Mouse (Mus musculus): ENCODE data around the gene Hdac7. TPM values are rescaled to one million over a fixed set of nuclear protein-coding genes. Genes with fewer than 3 reads are reported as not detected.
A peak's percentile ranks its signal among the peaks of the same experiment; 100 is the strongest.
"Not testable (repeated sequence)": the region's sequence is repeated elsewhere in the genome, so short reads cannot be mapped to it uniquely, and the experiment has no call there.

Gene Hdac7
- 10 to 100 TPM; 23.7 to 25.9 TPM for total RNA-seq (2021)
- long read RNA-seq, experiment 1, partial matches to known transcripts = 2 of 17 reads
- long read RNA-seq, experiment 1, other reads (novel, unspliced or antisense) = 15 of 17 reads
- long read RNA-seq, experiment 2, full-length matches to known transcripts = 1 of 27 reads
- long read RNA-seq, experiment 2, partial matches to known transcripts = 6 of 27 reads
- long read RNA-seq, experiment 2, other reads (novel, unspliced or antisense) = 20 of 27 reads

DNA sequence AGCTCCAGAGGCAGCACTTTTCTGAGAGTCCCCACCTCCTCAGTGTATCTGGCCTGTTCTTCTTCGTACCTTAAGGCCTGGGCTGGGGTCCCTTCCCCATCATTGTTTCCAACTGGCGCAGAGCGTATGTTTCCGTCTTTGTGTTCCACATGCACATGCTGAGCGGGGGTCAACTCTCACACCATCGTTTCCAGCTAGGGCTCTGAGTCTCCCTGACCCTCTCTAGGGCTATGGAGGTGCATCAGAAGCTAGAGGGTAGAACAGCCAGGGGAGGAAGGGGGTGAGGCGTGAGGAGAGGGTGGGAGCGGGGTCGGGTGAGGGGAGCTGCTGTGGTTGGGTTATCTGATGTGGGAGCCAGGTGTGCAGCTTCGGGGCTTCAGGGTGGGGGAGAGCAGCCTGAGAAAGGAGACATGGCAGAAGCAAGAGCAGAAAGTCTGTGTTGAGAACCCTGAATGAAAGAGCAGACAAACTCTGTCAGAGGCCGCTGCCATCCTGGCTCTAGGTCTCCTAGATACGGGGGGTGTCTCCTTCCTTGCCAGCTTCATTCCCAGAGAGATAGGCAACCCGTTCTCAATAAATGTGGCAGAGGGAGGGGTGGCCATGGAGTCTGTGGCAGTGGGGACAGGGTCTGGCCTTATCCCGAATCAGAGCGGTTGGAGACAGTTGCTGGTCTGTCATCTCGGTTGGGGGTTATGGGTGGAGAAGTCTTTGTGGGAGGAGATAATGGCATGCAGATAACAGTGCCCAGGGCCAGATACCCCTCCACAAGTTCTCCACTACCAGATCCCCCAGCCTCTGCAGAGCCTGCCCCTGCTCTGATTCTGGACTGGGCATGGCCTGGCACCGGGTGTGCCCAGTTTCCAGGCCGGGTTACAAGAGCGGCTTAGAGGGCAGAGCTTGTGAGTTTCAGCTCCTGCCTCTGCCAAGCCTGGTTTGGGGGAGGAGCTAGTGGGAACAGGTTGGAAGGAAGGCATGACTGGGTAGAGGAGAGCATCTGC lies at the start of gene Hdac7:
TSS of gene Hdac7 (minus strand) at position 466 of the 998 bp plus-strand sequence.
- intact Hi-C loops (cut with DNase I) = loop anchor here (5.0 kb wide), 1 partner anchor 127 kb away; no protein-coding TSS in a partner anchor
- no peak for DNase-seq (ENCODE audit: low spot score in 2 of 2)

DNA sequence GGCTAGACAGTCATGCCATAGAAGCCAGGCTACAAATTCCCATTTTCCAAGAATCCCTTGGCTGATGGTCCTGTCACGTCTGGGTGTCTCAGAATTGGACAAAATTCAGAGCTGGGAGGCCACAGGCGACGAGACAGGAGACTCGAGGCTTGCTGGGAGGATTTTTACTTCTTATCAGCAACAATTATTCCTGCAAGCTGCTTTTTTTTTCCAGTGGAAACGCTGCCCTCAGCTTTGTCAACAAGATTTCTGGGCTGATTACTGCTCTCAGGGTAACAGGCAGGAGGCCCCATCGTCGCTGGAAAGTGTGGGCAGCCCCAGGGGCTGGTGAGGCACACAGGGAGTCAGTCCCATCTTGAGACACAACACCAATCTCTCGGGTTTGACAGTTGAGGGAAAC lies 48.2 kb upstream of the Hdac7 start:
- DNase-seq (ENCODE audit: low spot score in 2 of 2) = no peak
- intact Hi-C loops (cut with DNase I) = no loop called here

DNA sequence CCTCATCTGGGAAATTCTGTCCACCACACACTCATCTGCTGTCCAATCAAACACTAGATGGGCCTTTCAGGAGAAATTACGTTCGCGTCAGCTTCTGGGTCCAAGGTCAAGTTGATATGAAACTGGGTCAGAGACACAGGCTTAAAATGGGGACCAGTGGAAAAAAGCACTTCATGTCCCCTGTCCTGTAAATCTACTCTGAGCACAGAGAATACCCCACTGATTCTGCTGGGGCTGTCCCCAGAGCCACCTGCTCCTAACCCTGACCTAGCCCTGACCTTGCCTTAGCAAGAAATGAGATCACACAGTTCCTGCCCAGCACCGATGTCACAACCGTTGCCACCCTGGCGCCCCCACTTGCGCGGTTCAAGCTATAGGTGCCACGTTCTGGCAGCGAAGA lies 46.1 kb upstream of the Hdac7 start:
- intact Hi-C loops (cut with DNase I) = no loop called here
- no peak for DNase-seq (ENCODE audit: low spot score in 2 of 2)

DNA sequence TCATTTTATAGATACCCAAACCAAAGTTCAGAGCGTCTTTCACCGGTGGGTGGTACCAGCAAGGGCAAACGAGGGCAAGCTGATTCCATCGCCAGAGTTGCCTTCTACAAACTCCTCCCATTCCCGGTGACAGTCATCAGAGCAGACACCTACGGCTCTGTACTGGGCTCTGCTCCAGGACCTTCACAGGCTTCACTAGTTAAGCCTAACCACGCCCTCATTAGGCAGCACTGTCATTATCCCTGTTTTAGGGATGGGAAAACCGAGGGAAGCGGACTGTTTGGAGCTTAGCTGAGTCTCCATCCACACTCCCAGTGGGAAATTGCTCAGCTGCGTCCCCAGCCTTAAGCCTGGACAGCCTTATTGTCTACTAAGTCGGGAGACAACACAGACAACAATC lies 45.7 kb upstream of the Hdac7 start:
- intact Hi-C loops (cut with DNase I) = no loop called here

DNA sequence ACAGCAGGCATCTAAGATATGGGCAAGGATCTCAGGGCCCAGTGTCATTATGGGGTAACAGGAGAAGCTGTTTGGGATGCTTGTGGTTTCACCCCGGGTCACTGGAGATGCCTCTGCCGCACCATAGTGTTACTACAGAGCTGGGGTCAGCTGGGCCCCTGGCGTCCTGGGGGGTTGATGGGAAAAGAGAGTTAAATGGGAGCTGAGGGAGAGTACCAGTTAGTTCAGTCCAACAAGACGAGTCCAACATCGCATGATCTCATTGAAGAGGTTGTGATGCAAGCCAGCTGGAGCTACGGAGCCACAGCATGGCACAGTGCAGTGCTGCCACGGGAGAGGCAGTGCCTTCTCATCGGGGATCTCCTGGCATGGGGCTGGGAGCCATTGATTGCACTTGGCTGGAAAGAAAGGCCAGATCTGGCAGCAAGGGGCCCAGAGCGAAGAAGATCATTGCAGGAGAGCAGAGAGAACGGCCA lies 43.3 kb upstream of the Hdac7 start:
- intact Hi-C loops (cut with DNase I) = no loop called here
- no peak for DNase-seq (ENCODE audit: low spot score in 2 of 2)

More for the DNA sequence above, 45.7 kb upstream of the Hdac7 start:
- peak in 1 of 2 experiments; percentile 28 for DNase-seq (ENCODE audit: low spot score in 2 of 2)

DNA sequence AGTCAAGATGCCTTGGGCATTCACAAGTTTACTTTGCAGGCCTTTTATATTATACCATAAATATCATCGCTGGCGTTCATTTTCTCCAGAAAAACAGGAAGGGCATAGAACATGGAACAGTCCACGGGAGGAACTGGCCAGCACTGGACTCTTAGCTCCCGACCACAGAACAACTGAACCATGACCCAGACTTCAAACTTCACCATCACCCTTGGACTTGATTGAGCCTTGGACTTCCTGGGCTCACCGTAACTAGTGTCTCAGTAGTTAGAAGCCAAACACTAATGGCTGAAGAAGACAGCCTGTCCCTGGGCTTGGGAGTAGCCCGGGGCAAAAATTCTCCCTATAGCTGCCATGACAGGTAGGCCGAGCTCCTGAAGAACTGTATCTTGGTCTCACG lies 37.1 kb upstream of the Hdac7 start:
- no peak for DNase-seq (ENCODE audit: low spot score in 2 of 2)
- intact Hi-C loops (cut with DNase I) = no loop called here

DNA sequence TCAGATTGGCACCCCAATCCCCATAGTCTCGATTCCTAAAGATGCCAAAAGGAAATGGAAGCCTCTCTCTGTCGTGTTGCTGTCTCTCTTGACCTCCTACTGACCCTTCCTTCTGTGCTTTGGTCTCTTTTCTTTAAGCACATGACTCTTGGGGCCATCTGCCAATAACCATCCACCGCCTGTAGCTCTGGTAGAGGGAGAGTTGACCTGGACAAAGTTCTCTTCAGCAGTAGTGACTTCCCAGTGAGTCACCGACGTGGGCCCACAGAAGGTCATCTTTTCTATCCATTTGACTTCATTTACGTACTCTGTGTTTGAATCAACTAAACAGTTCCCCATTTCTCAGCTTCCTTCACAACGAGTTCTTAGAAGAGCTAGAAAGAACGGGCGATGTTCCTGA lies 36.1 kb upstream of the Hdac7 start:
- DNase-seq (ENCODE audit: low spot score in 2 of 2) = no peak
- intact Hi-C loops (cut with DNase I) = no loop called here

DNA sequence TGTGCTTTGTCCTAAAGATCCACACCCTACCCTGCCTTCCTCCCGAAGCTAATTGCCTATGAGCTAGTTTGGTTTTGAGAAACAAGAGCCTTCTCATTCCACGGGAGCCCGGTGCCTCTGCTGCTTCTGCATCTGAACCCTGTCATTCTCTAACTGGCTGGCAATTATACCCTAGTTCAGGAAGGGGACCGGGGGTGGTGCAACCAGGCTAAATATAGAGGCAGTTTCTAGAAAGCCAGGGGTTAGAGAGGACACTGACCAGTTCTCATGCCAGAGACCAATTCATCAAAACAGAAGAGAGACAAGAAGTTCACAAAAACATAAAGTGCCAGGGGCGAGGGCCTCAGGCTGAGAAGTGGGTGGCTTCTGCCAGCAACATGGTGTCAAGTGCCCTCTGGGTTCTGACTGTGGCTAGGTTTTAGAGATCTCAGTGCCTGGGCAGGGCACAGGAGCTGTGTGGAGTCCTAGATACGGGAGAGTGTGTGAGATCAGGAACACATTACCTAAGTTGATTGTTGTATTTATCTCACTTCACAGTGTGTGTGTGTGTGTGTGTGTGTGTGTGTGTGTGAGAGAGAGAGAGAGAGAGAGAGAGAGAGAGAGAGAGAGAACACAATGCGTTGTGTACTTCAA lies 34.5 kb upstream of the Hdac7 start:
- no peak for DNase-seq (ENCODE audit: low spot score in 2 of 2)
- intact Hi-C loops (cut with DNase I) = no loop called here

DNA sequence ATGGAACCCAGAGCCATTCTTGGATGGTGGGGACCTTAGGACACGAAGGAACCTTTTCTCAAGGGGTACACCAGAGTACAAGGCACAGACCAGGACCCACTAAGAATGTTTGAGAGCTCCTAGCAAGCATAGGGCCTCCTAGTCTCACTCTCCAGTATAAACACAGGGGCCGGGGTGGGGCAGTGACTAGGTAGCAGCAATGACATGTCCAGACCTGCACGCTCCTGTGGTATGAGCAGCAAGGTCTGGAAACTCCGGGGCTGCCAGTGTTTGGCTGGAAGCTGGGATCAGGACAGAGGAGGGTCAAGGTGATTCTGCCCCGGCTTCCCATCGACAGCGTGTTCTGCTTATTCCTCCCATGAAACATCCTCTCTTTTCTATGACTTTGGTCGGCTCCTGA lies 31.5 kb upstream of the Hdac7 start:
- intact Hi-C loops (cut with DNase I) = no loop called here
- DNase-seq (ENCODE audit: low spot score in 2 of 2) = no peak

DNA sequence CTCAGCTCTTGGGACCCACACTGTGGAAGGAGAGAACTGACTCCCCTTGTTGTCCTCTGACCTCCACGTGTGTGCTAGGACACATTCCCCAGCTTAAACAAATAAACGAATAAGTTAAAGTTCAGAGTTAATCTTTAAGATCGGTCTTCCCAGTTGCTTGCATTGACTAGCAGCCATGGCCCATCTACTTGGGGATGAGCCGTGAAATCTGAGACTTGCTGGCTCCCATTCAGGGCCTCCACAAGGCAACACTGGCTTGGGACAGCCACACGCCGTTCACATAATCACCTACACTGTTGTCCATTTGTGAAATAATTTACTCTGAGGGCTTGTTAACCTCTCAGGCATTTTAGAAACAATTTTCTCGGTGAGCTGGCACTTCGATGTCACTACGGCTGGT lies 29.4 kb upstream of the Hdac7 start:
- intact Hi-C loops (cut with DNase I) = no loop called here
- no peak for DNase-seq (ENCODE audit: low spot score in 2 of 2)

DNA sequence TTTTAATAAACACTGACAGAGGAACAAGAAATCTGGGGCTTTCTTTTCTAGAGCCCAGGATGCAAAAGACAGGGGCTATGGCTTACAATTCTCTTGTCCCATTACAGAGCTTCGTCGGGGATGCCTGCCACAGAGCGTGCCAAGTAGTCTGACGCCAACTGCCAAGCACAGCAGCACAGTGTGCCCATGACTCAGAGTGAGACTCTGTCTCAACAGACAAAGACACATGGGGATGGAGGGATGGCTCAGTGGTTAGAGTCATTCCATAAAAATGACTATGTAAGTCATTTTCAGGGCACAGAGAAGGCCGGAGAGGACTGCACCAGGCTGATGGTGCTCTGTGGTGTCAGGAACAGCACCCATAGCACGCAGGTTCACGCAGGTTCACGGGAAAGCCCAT lies 27.9 kb upstream of the Hdac7 start:
- DNase-seq (ENCODE audit: low spot score in 2 of 2) = peak; percentile 21 to 69
- intact Hi-C loops (cut with DNase I) = no loop called here

DNA sequence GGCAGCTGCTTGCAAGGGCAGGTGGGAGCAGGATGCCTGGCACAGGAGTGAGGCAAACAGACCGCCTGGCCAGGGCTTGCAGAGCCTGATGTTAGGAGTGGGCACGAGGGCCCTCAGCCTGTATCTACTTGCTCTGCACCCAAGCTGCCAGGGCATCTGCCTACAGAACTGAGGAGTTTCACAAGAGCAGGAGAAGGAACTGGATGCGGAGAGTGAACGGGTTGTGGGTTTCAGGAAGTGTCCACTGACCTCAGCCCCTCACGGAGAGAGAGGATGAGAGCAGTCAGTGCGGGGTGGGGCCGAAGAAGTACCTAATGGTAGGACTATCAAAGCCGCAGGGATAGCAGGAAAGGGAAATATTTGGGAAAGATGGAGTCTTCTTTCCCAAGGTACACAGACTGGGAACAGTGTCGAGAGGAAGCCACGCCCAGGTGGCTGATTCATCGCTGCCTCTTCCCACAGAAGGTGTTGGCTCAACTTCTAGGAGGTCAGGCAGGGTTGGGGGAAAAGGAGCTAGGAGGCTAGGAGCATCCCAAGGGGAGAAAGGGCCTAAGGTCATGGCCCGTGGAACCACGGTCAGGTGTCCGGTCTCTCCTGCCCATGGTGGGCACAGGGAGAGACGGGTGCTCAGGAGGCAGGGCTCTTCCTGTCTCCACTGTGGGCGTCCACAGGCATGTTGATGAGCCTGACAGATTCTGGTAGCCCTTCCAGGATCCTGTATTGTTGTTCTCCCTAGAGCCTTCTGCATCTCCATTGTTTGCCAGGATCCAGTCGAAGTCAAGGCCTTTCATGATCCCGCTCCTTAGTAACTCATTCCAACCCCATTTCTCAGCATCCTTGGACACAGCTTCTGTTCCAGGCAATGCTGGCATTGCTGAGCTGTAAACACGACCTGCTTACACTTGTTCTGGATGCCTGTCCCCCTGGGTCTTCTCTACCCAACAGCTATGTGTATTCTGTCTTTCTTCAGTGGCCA lies 27.0 kb upstream of the Hdac7 start:
- intact Hi-C loops (cut with DNase I) = no loop called here
- no peak for DNase-seq (ENCODE audit: low spot score in 2 of 2)

DNA sequence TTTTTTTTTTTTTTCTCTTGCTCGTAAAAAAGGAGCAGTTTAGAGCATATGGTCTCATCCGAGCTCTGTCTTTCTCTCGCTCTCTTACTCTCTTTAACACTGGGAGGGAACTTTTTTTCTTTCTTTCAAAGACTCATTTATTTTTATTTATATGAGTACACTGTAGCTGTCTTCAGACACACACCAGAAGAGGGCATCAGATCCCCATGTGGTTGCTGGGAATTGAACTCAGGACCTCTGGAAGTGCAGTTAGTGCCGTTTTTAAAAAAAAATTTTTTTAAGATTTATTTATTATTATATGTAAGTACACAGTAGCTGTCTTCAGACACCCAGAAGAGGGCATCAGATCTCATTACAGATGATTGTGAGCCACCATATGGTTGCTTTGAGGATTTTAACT lies 25.8 kb upstream of the Hdac7 start:
- intact Hi-C loops (cut with DNase I); DNase-seq (ENCODE audit: low spot score in 2 of 2): not testable (repeated sequence)

DNA sequence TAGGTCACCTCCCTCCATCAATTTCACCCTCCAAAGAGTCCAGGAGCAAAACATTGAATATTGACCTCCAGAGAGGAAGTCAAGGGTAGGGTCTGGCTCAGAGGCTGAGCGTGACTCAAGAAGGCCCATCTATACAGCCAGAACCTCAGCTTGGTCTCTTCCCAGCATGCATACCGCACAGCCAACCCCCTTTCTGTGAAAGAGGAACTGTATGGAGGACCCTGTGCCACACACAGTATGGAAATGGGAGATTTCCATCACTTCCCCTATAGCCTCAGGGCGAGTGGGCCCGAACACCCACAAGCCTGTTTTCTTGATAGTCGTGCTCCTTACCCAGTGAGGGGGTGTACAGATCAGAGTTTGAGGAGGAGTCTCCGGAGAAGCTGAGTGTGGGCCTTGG lies 24.7 kb upstream of the Hdac7 start:
- no peak for DNase-seq (ENCODE audit: low spot score in 2 of 2)
- intact Hi-C loops (cut with DNase I) = no loop called here

DNA sequence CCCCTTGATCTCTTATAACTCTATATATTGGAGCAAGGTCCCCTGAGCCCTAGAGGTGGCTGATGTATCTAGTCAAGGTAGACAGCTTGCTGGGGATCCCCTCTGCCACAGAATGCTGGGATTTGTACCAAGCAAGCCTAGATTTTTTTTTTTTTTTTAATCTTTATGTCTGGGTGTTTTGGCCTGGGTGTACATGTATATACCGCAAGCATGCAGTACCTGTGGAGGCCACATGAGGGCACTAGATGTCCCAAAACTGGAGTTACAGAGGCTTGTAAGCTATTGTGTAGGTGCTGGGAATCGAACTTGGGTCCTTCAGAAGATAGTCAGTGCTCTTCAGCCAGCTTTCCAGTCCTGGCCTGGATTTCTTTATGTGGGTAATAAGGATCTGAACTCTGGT lies 21.7 kb upstream of the Hdac7 start:
- intact Hi-C loops (cut with DNase I) = no loop called here
- DNase-seq (ENCODE audit: low spot score in 2 of 2) = no peak

DNA sequence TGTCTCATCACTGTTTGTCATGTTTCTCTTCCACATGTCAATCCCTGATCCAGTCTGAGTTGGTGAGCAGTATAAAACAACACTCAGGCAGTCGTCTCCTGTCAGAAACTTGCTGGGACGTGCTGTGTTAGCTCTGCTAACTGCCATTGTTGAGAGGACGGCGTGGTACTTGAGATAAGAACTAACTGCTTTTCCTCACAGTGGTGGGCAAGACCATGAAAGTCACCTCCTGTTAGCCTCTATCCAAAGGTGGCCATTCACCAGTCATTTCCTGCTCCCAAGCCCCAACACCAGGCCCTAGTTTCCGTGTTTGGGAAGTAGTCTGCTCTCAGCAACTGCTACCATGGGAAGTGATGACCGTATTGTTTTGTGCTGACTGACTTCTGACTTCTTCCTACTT lies 20.9 kb upstream of the Hdac7 start:
- intact Hi-C loops (cut with DNase I) = no loop called here
- no peak for DNase-seq (ENCODE audit: low spot score in 2 of 2)

DNA sequence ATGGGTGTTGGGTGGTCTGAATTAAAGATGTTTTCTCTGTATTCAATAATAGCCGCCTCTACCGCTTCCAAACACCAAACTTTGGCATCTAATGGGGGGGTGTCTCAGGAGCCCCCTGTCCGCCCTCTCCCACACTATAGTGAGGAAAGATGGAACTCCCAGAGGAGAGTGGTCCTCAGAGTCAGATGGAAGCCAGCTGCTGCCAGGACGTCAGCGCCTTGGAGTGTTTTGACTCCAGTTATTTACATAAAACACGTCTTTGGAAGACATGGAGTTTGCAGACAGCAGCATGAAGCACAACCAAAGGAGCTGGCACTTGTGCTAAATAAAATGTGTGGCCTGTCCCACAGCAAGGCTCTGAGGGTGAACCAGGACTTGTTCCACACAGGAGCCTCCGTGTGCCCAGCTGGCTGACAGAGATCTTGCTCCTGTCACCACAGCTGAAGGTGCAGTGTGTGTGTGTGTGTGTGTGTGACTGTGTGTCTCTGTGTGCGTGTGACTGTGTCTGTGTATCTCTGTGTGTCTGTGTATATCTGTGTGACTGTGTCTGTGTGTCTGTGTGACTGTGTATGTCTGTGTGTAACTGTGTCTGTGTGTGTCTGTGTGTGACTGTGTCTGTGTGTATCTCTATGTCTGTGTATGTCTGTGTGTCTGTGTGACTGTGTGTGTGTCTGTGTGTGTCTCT lies 20.2 kb upstream of the Hdac7 start:
- intact Hi-C loops (cut with DNase I) = no loop called here

DNA sequence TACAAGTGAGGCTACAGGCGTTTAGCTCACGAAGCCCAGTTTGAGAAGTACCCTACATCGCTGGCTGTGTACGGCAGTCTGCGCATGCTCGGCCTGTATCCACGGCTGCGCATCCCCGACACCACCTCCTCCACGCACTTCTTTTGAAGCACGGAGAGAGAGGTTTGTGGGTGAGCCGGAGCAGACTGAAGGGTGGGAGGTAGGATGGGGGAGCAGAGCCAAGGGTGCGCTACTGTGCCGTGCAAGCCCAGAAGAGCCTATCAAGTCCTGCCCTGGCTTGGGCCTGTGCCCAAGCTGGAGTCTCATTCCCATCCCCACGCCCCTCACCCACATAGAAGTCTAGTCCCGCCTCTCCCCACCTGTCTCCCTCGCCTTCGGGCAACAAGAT lies 19.2 kb upstream of the Hdac7 start:
- intact Hi-C loops (cut with DNase I) = no loop called here

More for the DNA sequence above, 20.2 kb upstream of the Hdac7 start:
- DNase-seq (ENCODE audit: low spot score in 2 of 2) = no peak

More for the DNA sequence above, 19.2 kb upstream of the Hdac7 start:
- DNase-seq (ENCODE audit: low spot score in 2 of 2) = peak; percentile 63 to 71
